Mouse (Mus musculus) ES-CJ7 (cell line): ENCODE data around the gene Pecam1.

ENCODE experiments used
- DNase-seq: peaks from one replicate; pipeline ENCODE4 v3.0.0; 2011; ENCODE audit warnings: low read depth, low spot score

Pecam1 gene

GRCm38 (mm10) chr11:106695917-106696316 is 54.5 kb downstream of the Pecam1 start:
- no peak for DNase-seq

GRCm38 (mm10) chr11:106692890-106693289 is 57.5 kb downstream of the Pecam1 start:
- DNase-seq, result peak; percentile 57

DNA sequence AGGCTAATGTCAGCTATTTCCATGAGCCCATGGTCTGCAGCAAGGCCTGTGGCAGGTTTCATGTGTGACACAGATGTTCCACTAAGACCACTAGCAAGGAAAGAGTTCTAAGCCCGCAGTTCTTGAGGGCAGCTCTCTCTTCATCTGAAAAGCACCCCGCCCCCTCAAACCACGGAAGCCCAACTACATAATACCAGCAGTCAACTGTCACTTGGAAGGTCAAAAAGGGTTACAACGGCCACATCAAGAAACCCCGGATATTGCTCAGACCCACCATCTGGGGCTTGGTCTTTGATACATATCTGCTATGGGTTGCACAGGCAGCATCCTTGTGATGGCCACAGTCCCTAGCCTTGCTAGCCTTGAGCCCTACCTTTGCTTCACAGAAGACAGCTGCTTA is 62.1 kb downstream of the Pecam1 start:
- DNase-seq, result no peak

DNA sequence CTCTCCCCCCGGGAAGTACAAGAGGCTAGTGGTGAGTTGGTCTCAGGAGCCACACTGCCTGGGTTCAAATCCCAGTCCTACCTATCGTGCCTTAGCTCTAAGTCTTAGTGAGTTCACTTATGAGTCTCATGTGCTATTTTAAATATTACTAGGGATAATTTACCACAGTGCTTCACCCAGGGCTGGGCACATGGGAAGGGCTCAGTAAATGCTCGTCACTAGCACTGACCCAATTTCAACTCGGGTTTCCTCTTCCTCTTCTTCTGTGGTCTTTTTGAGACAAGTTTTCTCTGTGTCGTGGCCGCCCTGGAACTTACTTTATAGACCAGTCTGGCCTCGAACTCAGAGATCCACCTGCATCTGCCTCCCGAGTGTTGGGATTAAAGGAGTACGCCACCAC is 63.1 kb downstream of the Pecam1 start:
- DNase-seq, result no peak

- no peak for DNase-seq
Measured at GRCm38 (mm10) chr11:106684027-106684426, 66.4 kb downstream of the Pecam1 start.

DNA sequence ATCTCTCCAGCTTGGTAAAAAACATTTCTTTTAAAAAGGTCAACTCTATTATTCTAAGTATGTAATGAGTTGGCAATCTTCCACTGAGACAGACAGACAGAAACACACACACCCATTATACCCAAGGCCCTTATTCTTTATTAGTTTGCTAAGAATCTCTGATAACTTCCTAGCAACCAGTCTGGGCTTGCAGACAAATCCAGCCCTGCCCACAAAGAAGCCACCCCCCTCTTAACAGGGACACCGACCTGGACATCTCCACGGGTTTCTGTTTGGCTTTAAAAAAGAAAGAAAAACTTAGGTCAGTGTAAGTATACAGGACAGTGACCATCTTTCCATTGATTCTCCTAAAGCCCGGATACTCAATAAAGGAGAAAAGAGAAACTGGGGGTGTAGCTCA is 67.1 kb downstream of the Pecam1 start:
- no peak for DNase-seq

GRCm38 (mm10) chr11:106681138-106681537 is 69.3 kb downstream of the Pecam1 start:
- DNase-seq, result no peak

DNA sequence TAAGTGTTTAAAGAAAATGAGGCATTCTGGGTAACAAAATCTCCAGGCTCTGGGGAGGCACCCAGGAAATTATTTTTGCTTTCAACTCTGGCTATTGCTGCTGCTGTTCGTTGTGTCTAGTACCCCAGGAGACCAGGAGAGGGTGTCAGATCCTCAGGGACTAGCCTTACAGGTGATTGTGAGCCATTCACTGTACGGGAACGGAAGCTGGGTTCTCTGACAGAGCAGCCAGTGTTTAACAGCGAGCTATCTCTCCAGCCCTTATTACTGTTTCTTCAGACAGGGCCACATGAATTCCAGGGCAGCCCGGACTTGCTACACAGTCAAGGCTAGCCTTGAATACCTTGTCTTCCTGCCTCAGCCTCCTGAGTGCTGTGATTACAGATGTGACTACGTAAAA is 70.6 kb downstream of the Pecam1 start:
- DNase-seq, result peak; percentile 41

DNA sequence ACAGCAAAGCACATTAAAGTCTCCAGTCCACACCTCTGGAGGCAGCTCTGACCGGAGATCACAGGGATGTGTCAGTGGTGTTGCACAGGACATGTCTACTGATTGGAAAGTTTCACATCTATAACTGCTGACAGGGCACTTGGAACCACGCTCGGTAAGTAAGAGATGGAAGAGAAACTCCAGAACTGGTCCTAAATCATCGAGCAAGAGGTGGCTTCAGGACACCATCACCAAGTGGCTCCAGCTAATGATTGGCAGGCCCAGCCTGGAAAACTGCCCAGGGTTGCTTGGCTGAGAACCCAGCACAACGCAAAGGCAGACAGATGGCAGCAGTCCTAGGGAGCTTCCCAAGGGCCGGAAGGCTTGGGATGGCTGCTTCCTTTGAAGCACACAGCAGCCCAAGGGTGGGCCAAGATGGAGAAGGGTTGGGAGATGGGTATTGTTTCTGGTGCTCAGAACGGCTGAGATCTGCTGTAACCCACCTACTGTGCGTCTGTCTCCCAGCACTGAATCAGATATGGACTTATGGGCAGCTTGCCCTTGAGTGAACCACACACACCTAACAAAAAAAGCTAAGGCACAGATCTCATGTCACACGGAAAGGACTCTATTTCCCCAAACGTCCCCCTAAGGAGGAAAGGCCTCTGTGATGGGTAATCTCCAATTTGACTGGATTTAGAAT is 72.4 kb downstream of the Pecam1 start:
- DNase-seq, result no peak

- peak; percentile 36 for DNase-seq
Measured at GRCm38 (mm10) chr11:106677331-106677730, 73.1 kb downstream of the Pecam1 start.

GRCm38 (mm10) chr11:106675875-106676274 is 74.6 kb downstream of the Pecam1 start:
- DNase-seq, result no peak

DNA sequence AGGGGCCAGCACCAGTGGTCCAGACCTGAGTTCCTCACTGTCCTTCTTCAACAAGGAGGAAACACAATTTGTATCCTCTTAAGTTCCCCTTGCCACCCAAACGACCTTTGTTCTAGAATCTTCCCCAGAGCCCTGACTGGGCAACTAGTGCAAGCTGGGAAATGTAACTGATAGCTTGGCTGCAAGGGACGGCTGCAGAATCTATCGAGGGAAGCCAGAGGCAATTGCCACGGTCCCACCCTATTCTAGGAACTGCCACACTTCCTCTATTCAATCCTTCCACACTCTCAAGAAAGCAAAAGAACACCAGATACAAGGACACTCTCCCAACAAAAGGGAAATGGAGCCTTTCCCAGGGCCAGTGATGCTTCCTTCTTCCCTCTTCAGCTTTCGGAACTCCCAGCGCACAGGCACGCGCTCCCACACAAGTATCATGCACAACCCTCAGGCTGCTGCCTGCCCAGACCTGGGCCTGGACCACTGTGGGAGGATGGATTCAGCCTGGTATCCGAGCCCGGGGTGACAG is 75.2 kb downstream of the Pecam1 start:
- DNase-seq, result no peak

DNA sequence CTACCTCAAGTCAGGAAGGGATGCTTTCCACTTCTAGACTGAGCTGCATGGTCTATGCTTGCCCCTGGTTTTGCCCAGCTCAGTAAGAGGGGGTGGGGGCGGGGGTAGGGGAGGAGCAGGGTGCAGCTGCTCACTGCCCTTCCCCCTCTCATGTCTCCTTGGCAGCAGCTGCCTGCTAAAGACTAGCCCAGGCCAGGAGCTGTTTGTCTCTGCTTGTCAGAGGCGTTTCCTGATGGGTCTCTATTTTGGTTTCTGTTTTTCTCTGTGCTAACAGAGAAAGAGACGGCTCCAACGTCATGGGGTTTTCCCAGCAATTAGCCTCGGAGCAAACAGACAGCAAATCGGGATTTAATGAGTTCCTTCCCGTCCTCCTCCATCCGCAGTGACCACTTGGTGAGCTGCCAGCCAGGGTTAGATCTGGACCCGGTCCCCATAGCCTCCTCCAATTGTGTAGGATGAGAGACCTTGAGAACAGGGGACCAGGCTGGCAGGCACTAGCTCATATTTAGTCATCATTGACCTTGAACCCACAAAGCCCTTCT is 75.7 kb downstream of the Pecam1 start:
- peak; percentile 60 for DNase-seq

- DNase-seq, result no peak
Measured at GRCm38 (mm10) chr11:106673727-106674611, 76.5 kb downstream of the Pecam1 start.

DNA sequence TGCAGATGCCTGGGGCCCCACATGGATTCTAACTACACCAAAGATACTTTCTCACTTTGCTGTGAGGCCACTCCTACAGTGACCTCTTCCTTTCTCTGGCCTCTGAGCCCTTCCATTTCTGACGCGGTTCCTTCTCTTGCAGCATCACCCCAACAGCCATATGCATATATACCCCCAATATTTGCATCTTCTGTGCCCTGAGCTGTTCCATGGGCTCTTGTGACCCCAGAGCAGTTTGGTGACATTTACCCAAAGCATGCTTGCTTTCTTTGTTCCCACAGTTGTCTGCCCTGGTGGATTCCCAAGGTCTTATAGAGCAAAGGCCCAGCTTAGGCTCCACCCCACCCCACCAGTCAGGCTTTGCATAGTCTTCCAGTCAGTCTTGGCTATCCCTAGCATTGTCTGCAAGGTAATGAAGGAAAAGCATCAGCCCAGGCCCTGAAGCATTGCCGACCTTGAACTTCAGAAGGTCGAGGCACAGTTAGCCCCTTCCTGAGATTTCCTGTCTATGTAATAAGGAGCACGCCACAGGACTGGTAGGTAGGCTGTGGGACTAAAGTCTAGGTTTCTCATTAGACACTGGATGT is 77.4 kb downstream of the Pecam1 start:
- DNase-seq, result peak; percentile 78

- DNase-seq, result no peak
Measured at GRCm38 (mm10) chr11:106671801-106672200, 78.6 kb downstream of the Pecam1 start.

DNA sequence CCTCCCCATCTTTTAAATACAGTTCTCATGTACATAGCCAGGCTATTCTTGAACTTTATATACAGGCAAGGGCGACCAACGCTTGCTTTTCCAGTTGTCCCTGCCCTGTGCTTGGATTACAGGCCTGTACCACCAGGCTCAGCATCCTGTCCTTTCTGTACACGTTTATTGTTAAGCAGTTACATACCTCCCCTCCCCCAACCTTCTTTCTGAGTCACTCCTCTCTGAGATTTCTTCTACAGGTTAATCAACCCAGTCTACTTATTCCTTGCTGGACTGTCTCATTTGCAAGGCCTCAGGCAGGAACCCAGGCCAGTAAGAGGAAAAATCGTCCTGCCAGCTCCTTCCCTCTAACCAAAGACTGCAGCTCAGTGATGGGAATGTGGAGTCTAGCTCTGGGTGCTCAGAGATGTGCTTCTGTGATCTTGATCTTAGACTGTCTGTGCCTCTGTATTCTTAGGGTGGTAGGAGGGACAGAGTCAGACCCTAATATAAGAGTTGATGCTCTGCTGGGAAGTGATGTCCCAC is 79.4 kb downstream of the Pecam1 start:
- DNase-seq, result no peak

- DNase-seq, result no peak
Measured at GRCm38 (mm10) chr11:106670266-106670665, 80.2 kb downstream of the Pecam1 start.

GRCm38 (mm10) chr11:106669873-106670173 is 80.6 kb downstream of the Pecam1 start:
- DNase-seq, result no peak

- peak; percentile 91 for DNase-seq
Measured at GRCm38 (mm10) chr11:106669102-106669872, 81.1 kb downstream of the Pecam1 start.

- DNase-seq, result no peak
Measured at GRCm38 (mm10) chr11:106668336-106668735, 82.1 kb downstream of the Pecam1 start.
